Mouse (Mus musculus): ENCODE measurements at regions not wholly inside any gene's neighbourhood (a gene's known extent, or its start where the extent isn't known, plus 50 kb on each side); places are given as distances from the start of the nearest gene placed in this dataset.

DNA sequence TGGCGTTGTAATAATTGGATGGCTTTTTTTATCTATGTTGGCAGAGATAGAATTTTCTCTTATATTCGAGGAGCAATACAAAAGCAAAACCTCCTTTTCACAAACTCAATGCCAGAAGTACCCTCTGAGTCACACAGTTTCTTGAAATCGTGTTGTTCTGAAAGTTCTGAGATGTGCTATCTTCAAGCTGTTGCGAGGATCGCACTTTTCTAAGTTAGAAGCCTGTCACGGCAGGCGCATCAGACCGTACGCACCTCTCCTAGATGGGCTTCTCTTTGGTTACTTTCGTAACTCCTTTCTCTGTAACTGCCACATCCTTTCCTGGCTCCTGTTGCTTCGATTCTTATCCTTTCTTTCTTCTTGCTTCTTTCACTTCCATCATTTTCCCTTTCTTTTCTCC lies 271.2 kb upstream of the Arrdc3 start:
- TF ChIP-seq POLR2A (IDR thresholded peaks at IDR 0.05; ENCODE audit: insufficient read depth, low read length): no peak
- no peak for TF ChIP-seq CTCF (IDR thresholded peaks at IDR 0.05; ENCODE audit: low read depth, low read length)

All from ES-Bruce4 (cell line).